Mouse (Mus musculus): ENCODE measurements around the gene Plppr4. TPM values are rescaled to one million over a fixed set of nuclear protein-coding genes. Genes with fewer than 3 reads are reported as not detected.

Gene Plppr4
- under 1 TPM; 0.10 to 0.16 TPM for total RNA-seq (2021)
- polyA plus RNA-seq (2012; rRNA removed): 0.12 and 0.18 TPM in 2 replicates
- long read RNA-seq: 0 reads

GRCm38 (mm10) chr3:117360528-117360927 lies at the start of gene Plppr4:
Gene Plppr4, minus strand, starts transcription at chr3:117360876.
- no peaks in the 10 kb centered on the region for H3K36me3 ChIP-seq (ENCODE audit: control insufficient read depth, insufficient read depth, low read length)
- TF ChIP-seq POLR2A (IDR thresholded peaks at IDR 0.05; ENCODE audit: insufficient read depth, low read depth, low read length) (no peak), EP300 (IDR thresholded peaks at IDR 0.05; ENCODE audit: insufficient read depth, low read depth, low read length) (no peak), CTCF (IDR thresholded peaks at IDR 0.05) (no peak)
- no peaks in the 10 kb centered on the region for H3K4me1 ChIP-seq (ENCODE audit: control insufficient read depth, insufficient read depth, low read length)
- no peak for DNase-seq
- H3K79me2 ChIP-seq (replicated peaks; ENCODE audit: control insufficient read depth, insufficient read depth, low read length): no peaks in the 10 kb centered on the region
- WGBS: 55% methylated on average over 5 of the region's 5 CpGs
- peak within 1 kb of the TSS; percentile 25 for H3K4me3 ChIP-seq
- intact Hi-C loops (cut with DNase I): no loop called here
- no peaks in the 10 kb centered on the region for H3K27me3 ChIP-seq (ENCODE audit: control insufficient read depth, insufficient read depth, low read length)
- H3K27ac ChIP-seq: no peak within 1 kb of the TSS
- no peak within 1 kb of the TSS for H3K9ac ChIP-seq (ENCODE audit: low read depth, low read length)

- 90% methylated on average over 2 of the region's 2 CpGs for WGBS
Observed at GRCm38 (mm10) chr3:117405821-117406220, 45.1 kb upstream of the Plppr4 start.

GRCm38 (mm10) chr3:117403740-117404139 lies 43.1 kb upstream of the Plppr4 start:
- intact Hi-C loops (cut with DNase I): no loop called here
- Histone ChIP-seq H3K9ac (ENCODE audit: low read depth, low read length) (no peak overlapping the region), H3K36me3 (ENCODE audit: control insufficient read depth, insufficient read depth, low read length) (no peaks in the 10 kb centered on the region), H3K27ac (no peak overlapping the region), H3K79me2 (replicated peaks; ENCODE audit: control insufficient read depth, insufficient read depth, low read length) (no peaks in the 10 kb centered on the region), H3K27me3 (ENCODE audit: control insufficient read depth, insufficient read depth, low read length) (no peaks in the 10 kb centered on the region), H3K4me1 (ENCODE audit: control insufficient read depth, insufficient read depth, low read length) (no peaks in the 10 kb centered on the region; the same call in 1 of the 2 replicates), H3K4me3 (no peak overlapping the region)
- TF ChIP-seq EP300 (IDR thresholded peaks at IDR 0.05; ENCODE audit: insufficient read depth, low read depth, low read length) (no peak), CTCF (IDR thresholded peaks at IDR 0.05) (no peak), POLR2A (IDR thresholded peaks at IDR 0.05; ENCODE audit: insufficient read depth, low read depth, low read length) (no peak)
- DNase-seq: no peak
- WGBS: 66% methylated on average over 3 of the region's 3 CpGs

More at GRCm38 (mm10) chr3:117405821-117406220, 45.1 kb upstream of the Plppr4 start:
- no peaks in the 10 kb centered on the region for H3K27me3 ChIP-seq (ENCODE audit: control insufficient read depth, insufficient read depth, low read length)
- TF ChIP-seq EP300 (IDR thresholded peaks at IDR 0.05; ENCODE audit: insufficient read depth, low read depth, low read length): no peak
- no peak for TF ChIP-seq POLR2A (IDR thresholded peaks at IDR 0.05; ENCODE audit: insufficient read depth, low read depth, low read length)
- no peak for TF ChIP-seq CTCF (IDR thresholded peaks at IDR 0.05)
- no peaks in the 10 kb centered on the region for H3K36me3 ChIP-seq (ENCODE audit: control insufficient read depth, insufficient read depth, low read length)
- DNase-seq: no peak
- H3K4me1 ChIP-seq (ENCODE audit: control insufficient read depth, insufficient read depth, low read length): no peaks in the 10 kb centered on the region; the same call in 1 of the 2 replicates
- H3K27ac ChIP-seq: no peak overlapping the region
- H3K4me3 ChIP-seq: no peak overlapping the region
- H3K9ac ChIP-seq (ENCODE audit: low read depth, low read length): no peak overlapping the region
- no peaks in the 10 kb centered on the region for H3K79me2 ChIP-seq (replicated peaks; ENCODE audit: control insufficient read depth, insufficient read depth, low read length)
- intact Hi-C loops (cut with DNase I): no loop called here

- WGBS: 86% methylated on average over 1 of the region's 1 CpGs
- H3K27me3 ChIP-seq (ENCODE audit: control insufficient read depth, insufficient read depth, low read length): no peaks in the 10 kb centered on the region
- H3K27ac ChIP-seq: no peak overlapping the region
- no peak overlapping the region for H3K9ac ChIP-seq (ENCODE audit: low read depth, low read length)
- no peaks in the 10 kb centered on the region for H3K79me2 ChIP-seq (replicated peaks; ENCODE audit: control insufficient read depth, insufficient read depth, low read length)
- H3K36me3 ChIP-seq (ENCODE audit: control insufficient read depth, insufficient read depth, low read length): no peaks in the 10 kb centered on the region
- intact Hi-C loops (cut with DNase I): no loop called here
- no peaks in the 10 kb centered on the region for H3K4me1 ChIP-seq (ENCODE audit: control insufficient read depth, insufficient read depth, low read length)
- DNase-seq: no peak
- TF ChIP-seq POLR2A (IDR thresholded peaks at IDR 0.05; ENCODE audit: insufficient read depth, low read depth, low read length): no peak
- no peak for TF ChIP-seq EP300 (IDR thresholded peaks at IDR 0.05; ENCODE audit: insufficient read depth, low read depth, low read length)
- no peak for TF ChIP-seq CTCF (IDR thresholded peaks at IDR 0.05)
- H3K4me3 ChIP-seq: no peak overlapping the region
Observed at GRCm38 (mm10) chr3:117366041-117366440, 5.4 kb upstream of the Plppr4 start.

GRCm38 (mm10) chr3:117359686-117360521 lies 772 bp downstream of the Plppr4 start:
- Histone ChIP-seq H3K27me3 (ENCODE audit: control insufficient read depth, insufficient read depth, low read length) (no peaks in the 10 kb centered on the region), H3K36me3 (ENCODE audit: control insufficient read depth, insufficient read depth, low read length) (no peaks in the 10 kb centered on the region), H3K9ac (ENCODE audit: low read depth, low read length) (no peak overlapping the region), H3K27ac (no peak overlapping the region), H3K4me1 (ENCODE audit: control insufficient read depth, insufficient read depth, low read length) (no peaks in the 10 kb centered on the region), H3K79me2 (replicated peaks; ENCODE audit: control insufficient read depth, insufficient read depth, low read length) (no peaks in the 10 kb centered on the region), H3K4me3 (peak overlapping the region; percentile 25)
- peak; percentile 13 to 34 for DNase-seq
- no peak for TF ChIP-seq EP300 (IDR thresholded peaks at IDR 0.05; ENCODE audit: insufficient read depth, low read depth, low read length)
- no peak for TF ChIP-seq POLR2A (IDR thresholded peaks at IDR 0.05; ENCODE audit: insufficient read depth, low read depth, low read length)
- TF ChIP-seq CTCF (IDR thresholded peaks at IDR 0.05): no peak
- 2% methylated on average over 46 of the region's 46 CpGs for WGBS
- intact Hi-C loops (cut with DNase I): no loop called here

GRCm38 (mm10) chr3:117358981-117359628 lies 1.6 kb downstream of the Plppr4 start:
- Histone ChIP-seq H3K4me3 (no peak overlapping the region), H3K4me1 (ENCODE audit: control insufficient read depth, insufficient read depth, low read length) (no peaks in the 10 kb centered on the region), H3K36me3 (ENCODE audit: control insufficient read depth, insufficient read depth, low read length) (no peaks in the 10 kb centered on the region), H3K27ac (no peak overlapping the region), H3K27me3 (ENCODE audit: control insufficient read depth, insufficient read depth, low read length) (no peaks in the 10 kb centered on the region), H3K9ac (ENCODE audit: low read depth, low read length) (no peak overlapping the region), H3K79me2 (replicated peaks; ENCODE audit: control insufficient read depth, insufficient read depth, low read length) (no peaks in the 10 kb centered on the region)
- intact Hi-C loops (cut with DNase I): no loop called here
- no peak for TF ChIP-seq CTCF (IDR thresholded peaks at IDR 0.05)
- no peak for TF ChIP-seq EP300 (IDR thresholded peaks at IDR 0.05; ENCODE audit: insufficient read depth, low read depth, low read length)
- no peak for TF ChIP-seq POLR2A (IDR thresholded peaks at IDR 0.05; ENCODE audit: insufficient read depth, low read depth, low read length)
- no peak for DNase-seq
- WGBS: 86% methylated on average over 5 of the region's 5 CpGs

Measured in heart, adult 2 months (tissue).